Mouse (Mus musculus) myocyte (in vitro differentiated cells): ENCODE data around the gene 2610528A11Rik.

Experiments used
- MAX ChIP-seq: IDR thresholded peaks from one replicate; pipeline ENCODE4 v1.6.1; 2011; ENCODE audit warnings: low read depth, mild to moderate bottlenecking, control low read depth
- POLR2A ChIP-seq: IDR thresholded peaks from one replicate; pipeline ENCODE4 v1.6.1; 2011; ENCODE audit warnings: low read depth, mild to moderate bottlenecking, control low read depth, moderate library complexity; ENCODE audit not compliant: insufficient read length
- POLR2AphosphoS2 ChIP-seq: IDR thresholded peaks from one replicate; pipeline ENCODE4 v1.6.1; 2011; ENCODE audit warnings: low read depth, control low read depth; ENCODE audit not compliant: insufficient read length

DNA sequence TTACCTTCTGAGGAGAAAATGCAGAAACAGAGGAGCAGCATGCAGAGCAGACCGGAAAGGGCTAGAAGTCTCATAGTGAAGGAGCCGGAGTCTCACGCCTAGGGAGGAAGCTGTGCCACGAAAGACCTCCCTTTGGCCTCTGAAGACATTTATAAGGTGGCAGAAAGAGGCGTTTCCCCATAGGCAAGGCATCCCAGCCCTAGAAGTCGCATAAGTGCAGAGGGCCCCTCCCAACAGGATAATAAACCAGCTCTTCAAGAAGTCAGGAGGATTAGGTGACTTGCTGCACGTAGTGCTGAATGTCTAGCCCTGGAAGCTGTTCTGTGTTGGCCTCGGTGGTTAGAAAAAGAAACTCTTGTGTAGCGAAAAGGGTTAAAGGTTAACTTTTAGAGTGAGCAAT is 3.8 kb downstream of the 2610528A11Rik start:
- no peak for TF ChIP-seq POLR2A
- no peak for TF ChIP-seq MAX
- no peak for TF ChIP-seq POLR2AphosphoS2
